9 mouse cellular contexts compared by ENCODE assay signal in the genomic region with DNA sequence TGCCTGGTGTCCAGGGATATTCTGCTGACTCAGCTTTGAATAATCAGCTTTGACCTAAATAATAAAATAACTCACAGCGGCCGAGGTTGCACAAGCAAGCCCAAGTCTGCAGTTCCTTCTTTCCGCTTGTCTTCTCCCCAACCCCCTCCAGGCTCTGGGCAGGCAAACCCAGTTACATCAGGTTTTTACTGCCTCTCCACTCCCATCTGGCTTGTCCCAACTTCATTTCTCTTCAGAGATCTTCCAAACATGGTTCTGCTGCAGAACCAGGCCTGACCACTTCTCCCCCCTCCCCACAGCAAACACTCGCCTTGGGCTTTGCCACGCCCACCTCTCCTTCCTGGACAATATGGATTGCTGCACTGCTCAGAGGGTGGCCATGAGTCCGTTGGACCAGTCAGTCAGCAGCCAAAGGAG. TPM values are rescaled to one million over a fixed set of nuclear protein-coding genes. Genes with fewer than 3 reads are reported as not detected.
DNase-seq lines count a peak whose midpoint lies in the region; ATAC-seq and TF ChIP-seq lines count a peak whose summit lies in the region.
"Had no signal": no experiment of that assay in that cellular context is flagged by ENCODE, and none has a peak within 500 bp of the region (broad histone marks: within the 10 kb centered on the region; RNA-seq: fewer than 3 reads in every experiment).

No protein-coding gene starts in this region.

- TF ChIP-seq POLR2A in kidney, adult 2 months (IDR thresholded peaks at IDR 0.05; ENCODE audit: low read depth, low read length): no peak

- H3K4me3 ChIP-seq in forebrain, embryonic 10.5 days: no peak overlapping the region
- H3K4me3 ChIP-seq in forebrain, embryonic 12.5 days (replicated peaks): no peak overlapping the region
- H3K4me3 ChIP-seq in kidney, adult 2 months (ENCODE audit: insufficient read depth, low read depth, low read length): no peak overlapping the region

- H3K4me1 ChIP-seq in forebrain, embryonic 10.5 days: peaks cover 12% of the 10 kb centered on the region
- H3K4me1 ChIP-seq in forebrain, embryonic 12.5 days: peaks cover 12% of the 10 kb centered on the region
- peaks cover 3% of the 10 kb centered on the region; the same call in 1 of the 2 replicates for H3K4me1 ChIP-seq in kidney, adult 2 months (ENCODE audit: control insufficient read depth, insufficient read depth, low read length)

- no peaks in the 10 kb centered on the region for H3K36me3 ChIP-seq in forebrain, embryonic 10.5 days (replicated peaks)
- no peaks in the 10 kb centered on the region for H3K36me3 ChIP-seq in forebrain, embryonic 12.5 days (replicated peaks)
- no peaks in the 10 kb centered on the region for H3K36me3 ChIP-seq in kidney, adult 2 months (ENCODE audit: control insufficient read depth, insufficient read depth, low read length)

- H3K4me2 ChIP-seq in forebrain, embryonic 12.5 days: no peak overlapping the region

- no peak for DNase-seq in forebrain, embryonic 10.5 days (ENCODE audit: extremely low spot score, low spot score)
- DNase-seq in adrenal gland, adult (ENCODE audit: inconsistent age in 2 of 2, low spot score in 1 of 2): peak; percentile 69 to 88
- peak; percentile 61 for DNase-seq in gastrocnemius, postnatal 25 days
- DNase-seq in kidney, adult 2 months: peak; percentile 78
- peak; percentile 57 for DNase-seq in lung, postnatal 14 days
- DNase-seq in retina, embryonic 14.5 days (ENCODE audit: low spot score): peak; percentile 66
- no peak for DNase-seq in natural killer cell, adult 2 months (ENCODE audit: low spot score in 2 of 2)

- peak overlapping the region; percentile 48; the same call in 1 of the 2 replicates for H3K27ac ChIP-seq in forebrain, embryonic 10.5 days
- no peak overlapping the region for H3K27ac ChIP-seq in forebrain, embryonic 12.5 days
- H3K27ac ChIP-seq in kidney, adult 2 months (ENCODE audit: insufficient read depth, low read depth, low read length): peak overlapping the region; percentile 2; the same call in 1 of the 2 replicates

- H3K27me3 ChIP-seq in forebrain, embryonic 10.5 days (ENCODE audit: poor library complexity, severe bottlenecking): no peaks in the 10 kb centered on the region
- H3K27me3 ChIP-seq in forebrain, embryonic 12.5 days: no peaks in the 10 kb centered on the region
- H3K27me3 ChIP-seq in kidney, adult 2 months (replicated peaks; ENCODE audit: control insufficient read depth, insufficient read depth, low read length): no peaks in the 10 kb centered on the region

- H3K9ac ChIP-seq in forebrain, embryonic 12.5 days: no peak overlapping the region

- no peak for ATAC-seq in forebrain, embryonic 12.5 days (ENCODE audit: low FRiP score)

- WGBS in forebrain, embryonic 10.5 days: 51% methylated on average over 6 of the region's 6 CpGs
- 38% methylated on average over 6 of the region's 6 CpGs for WGBS in forebrain, embryonic 12.5 days
- WGBS in kidney, adult 2 months: 25% methylated on average over 6 of the region's 6 CpGs

- H3K9me3 ChIP-seq in forebrain, embryonic 10.5 days: no peaks in the 10 kb centered on the region
- no peaks in the 10 kb centered on the region for H3K9me3 ChIP-seq in forebrain, embryonic 12.5 days

- no peak for TF ChIP-seq CTCF in kidney, adult 2 months (conservative IDR thresholded peaks at IDR 0.05; ENCODE audit: insufficient read depth, insufficient read length, low read depth, low read length)

RNA-seq across cellular contexts. Expression of a gene that starts 27.1 kb away (rescaled TPM):
- polyA plus RNA-seq in forebrain, embryonic 10.5 days (2016; fragmentation: Nextera tagmentation; extraction: Ambion mirVana): 1.0 and 2.3 TPM in 2 replicates
- 2.3 and 2.7 TPM in 2 replicates for polyA plus RNA-seq in forebrain, embryonic 12.5 days (2016; fragmentation: Nextera tagmentation; extraction: Ambion mirVana)
- total RNA-seq in gastrocnemius, postnatal 25 days (2021): 10 to 100 TPM; 12.3 to 13.0 TPM
- 333 and 352 TPM in 2 replicates for polyA plus RNA-seq in kidney, adult 2 months (2012; rRNA removed)

RNA-seq across cellular contexts. Expression of a gene that starts 42.6 kb away (rescaled TPM):
- not detected in 2 replicates for polyA plus RNA-seq in forebrain, embryonic 10.5 days (2016; fragmentation: Nextera tagmentation; extraction: Ambion mirVana)
- polyA plus RNA-seq in forebrain, embryonic 12.5 days (2016; fragmentation: Nextera tagmentation; extraction: Ambion mirVana): not detected in 2 replicates
- total RNA-seq in gastrocnemius, postnatal 25 days (2021): not detected
- polyA plus RNA-seq in kidney, adult 2 months (2012; rRNA removed): 0.20 and 0.30 TPM in 2 replicates

RNA-seq across cellular contexts. Expression of a gene that starts 56.0 kb away (rescaled TPM):
- not detected in 2 replicates for polyA plus RNA-seq in forebrain, embryonic 10.5 days (2016; fragmentation: Nextera tagmentation; extraction: Ambion mirVana)
- not detected in 2 replicates for polyA plus RNA-seq in forebrain, embryonic 12.5 days (2016; fragmentation: Nextera tagmentation; extraction: Ambion mirVana)
- not detected for total RNA-seq in gastrocnemius, postnatal 25 days (2021)
- polyA plus RNA-seq in kidney, adult 2 months (2012; rRNA removed): 0.16 and 0.20 TPM in 2 replicates

RNA-seq across cellular contexts. Expression of a gene that starts 59.3 kb away (rescaled TPM):
- polyA plus RNA-seq in forebrain, embryonic 10.5 days (2016; fragmentation: Nextera tagmentation; extraction: Ambion mirVana): not detected in 2 replicates
- polyA plus RNA-seq in forebrain, embryonic 12.5 days (2016; fragmentation: Nextera tagmentation; extraction: Ambion mirVana): not detected in 2 replicates
- total RNA-seq in gastrocnemius, postnatal 25 days (2021): 1 to 10 TPM; 1.3 to 2.0 TPM
- 7.4 and 7.6 TPM in 2 replicates for polyA plus RNA-seq in kidney, adult 2 months (2012; rRNA removed)
- polyA plus RNA-seq: spleen, adult 2 months had no signal

Comparison
In these comparisons a context has a peak if more than half of its experiments do, and no peak if none do; other contexts are left out.
1. DNase-seq: peak in adrenal gland, adult (2 of 2), gastrocnemius, postnatal 25 days (single experiment), kidney, adult 2 months (single experiment), lung, postnatal 14 days (single experiment) and retina, embryonic 14.5 days (single experiment); none in forebrain, embryonic 10.5 days (single experiment) and natural killer cell, adult 2 months (0 of 2).
2. RNA of a gene that starts 27.1 kb away (polyA plus RNA-seq): 333 to 352 TPM in kidney, adult 2 months; 2.3 to 2.7 TPM in forebrain, embryonic 12.5 days and 1.0 to 2.3 TPM in forebrain, embryonic 10.5 days; every median in the first group is over 10 times any median in the second.